Mouse (Mus musculus) stomach, embryonic 16.5 days (tissue): ENCODE measurements at regions not wholly inside any gene's neighbourhood (a gene's known extent, or its start where the extent isn't known, plus 50 kb on each side); places are given as distances from the start of the nearest gene placed in this dataset.

Source experiments
- ATAC-seq: fragments of 200-750 bp; cut with Nextera tagmentation; 2 replicates; pipeline ENCODE4 v1.8.0; 2017; ENCODE audit warnings: moderate number of reproducible peaks, moderate TSS enrichment; ENCODE audit not compliant: insufficient read depth, low FRiP score
- H3K27ac ChIP-seq: fragments of 300-500 bp; sonication (generic); 2 replicates; pipeline ENCODE4 v1.5.1; 2014; ENCODE audit warnings: low read length
- H3K27me3 ChIP-seq: fragments of 300-500 bp; sonication (generic); 2 replicates; pipeline ENCODE4 v1.6.1; 2014; ENCODE audit warnings: low read length, control low read depth, mixed read lengths; ENCODE audit not compliant: control insufficient read depth, insufficient read depth
- H3K36me3 ChIP-seq: fragments of 300-500 bp; sonication (generic); 2 replicates; pipeline ENCODE4 v1.6.1; 2014; ENCODE audit warnings: low read length; ENCODE audit not compliant: control insufficient read depth, insufficient read depth
- H3K4me1 ChIP-seq: fragments of 300-500 bp; sonication (generic); 2 replicates; pipeline ENCODE4 v1.6.1; 2014; ENCODE audit warnings: low read length, control low read depth, mixed read lengths; ENCODE audit not compliant: control insufficient read depth, insufficient read depth
- H3K4me2 ChIP-seq: fragments of 300-500 bp; sonication (generic); 2 replicates; pipeline ENCODE4 v1.6.1; 2014; ENCODE audit warnings: low read depth, low read length, mixed read lengths
- H3K4me3 ChIP-seq: fragments of 300-500 bp; sonication (generic); replicated peaks from 2 replicates; pipeline ENCODE4 v1.5.1; 2014; ENCODE audit warnings: mild to moderate bottlenecking, low read length
- H3K9ac ChIP-seq: fragments of 300-500 bp; sonication (generic); 2 replicates; pipeline ENCODE4 v1.6.1; 2014; ENCODE audit warnings: low read length
- H3K9me3 ChIP-seq: fragments of 300-500 bp; sonication (generic); replicated peaks from 2 replicates; pipeline ENCODE4 v1.6.1; 2016; ENCODE audit warnings: low read length, control low read depth; ENCODE audit not compliant: control insufficient read depth
- WGBS: fragments of 180-500 bp; shearing (Covaris S2); extraction: QIAGEN DNeasy Blood & Tissue Kit; methylation state at CpG from one replicate; pipeline ENCODE4 v1.1.7; 2014; 5-methylcytosine and 5-hydroxymethylcytosine counted together

GRCm38 (mm10) chr1:12285551-12285950 lies 871.6 kb downstream of the A830018L16Rik start:
- H3K27me3 ChIP-seq, result no peaks in the 10 kb centered on the region
- no peaks in the 10 kb centered on the region for H3K9me3 ChIP-seq
- no peaks in the 10 kb centered on the region for H3K36me3 ChIP-seq
- peak overlapping the region; percentile 25; the same call in 1 of the 2 replicates for H3K27ac ChIP-seq
- 43% methylated on average over 6 of the region's 6 CpGs for WGBS
- ATAC-seq, result no peak
- H3K4me1 ChIP-seq, result no peaks in the 10 kb centered on the region
- no peak overlapping the region for H3K4me3 ChIP-seq
- no peak overlapping the region for H3K9ac ChIP-seq
- no peak overlapping the region for H3K4me2 ChIP-seq

GRCm38 (mm10) chr1:12286026-12286425 lies 872.1 kb downstream of the A830018L16Rik start:
- H3K36me3 ChIP-seq, result no peaks in the 10 kb centered on the region
- 65% methylated on average over 3 of the region's 3 CpGs for WGBS

GRCm38 (mm10) chr1:12288521-12288920 lies 874.6 kb downstream of the A830018L16Rik start:
- H3K9ac ChIP-seq, result no peak overlapping the region
- H3K36me3 ChIP-seq, result no peaks in the 10 kb centered on the region
- no peak overlapping the region for H3K27ac ChIP-seq
- no peaks in the 10 kb centered on the region for H3K9me3 ChIP-seq
- WGBS, result 60% methylated on average over 3 of the region's 3 CpGs
- ATAC-seq, result no peak
- H3K4me3 ChIP-seq, result no peak overlapping the region
- no peaks in the 10 kb centered on the region for H3K4me1 ChIP-seq
- no peak overlapping the region for H3K4me2 ChIP-seq
- no peaks in the 10 kb centered on the region for H3K27me3 ChIP-seq

More at GRCm38 (mm10) chr1:12286026-12286425, 872.1 kb downstream of the A830018L16Rik start:
- no peak for ATAC-seq
- Histone ChIP-seq H3K4me2 (no peak overlapping the region), H3K4me1 (no peaks in the 10 kb centered on the region), H3K4me3 (no peak overlapping the region), H3K9me3 (no peaks in the 10 kb centered on the region), H3K9ac (no peak overlapping the region), H3K27me3 (no peaks in the 10 kb centered on the region), H3K27ac (0 out of 2 replicates have a peak overlapping the region, but pooled peaks have one; percentile 3)

DNA sequence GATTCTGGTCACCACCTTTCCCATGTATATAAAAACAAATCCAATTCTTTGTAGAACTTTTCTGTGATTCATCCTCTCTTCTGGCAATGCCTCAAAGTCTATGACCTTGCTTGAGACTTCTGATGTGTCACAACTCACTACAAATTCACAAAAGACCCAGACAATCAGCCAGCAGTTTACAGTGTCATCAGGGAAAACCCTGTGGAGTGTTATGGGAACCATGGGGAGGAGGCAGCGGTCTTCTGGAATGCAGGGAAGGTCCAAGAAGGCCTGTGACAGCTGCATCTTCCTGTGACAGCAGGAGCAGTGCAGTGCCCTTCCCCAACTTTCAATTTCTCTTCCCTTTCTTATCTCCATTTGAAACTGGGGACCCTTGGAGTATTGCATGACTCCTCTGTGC lies 877.9 kb downstream of the A830018L16Rik start:
- Histone ChIP-seq H3K27ac (no peak overlapping the region), H3K4me1 (no peaks in the 10 kb centered on the region), H3K36me3 (no peaks in the 10 kb centered on the region), H3K27me3 (no peaks in the 10 kb centered on the region), H3K4me3 (no peak overlapping the region), H3K4me2 (no peak overlapping the region), H3K9me3 (no peaks in the 10 kb centered on the region), H3K9ac (no peak overlapping the region)
- WGBS, result 58% methylated on average over 1 of the region's 1 CpGs
- ATAC-seq, result no peak

- no peak for ATAC-seq
- Histone ChIP-seq H3K4me1 (no peaks in the 10 kb centered on the region), H3K9me3 (no peaks in the 10 kb centered on the region), H3K9ac (no peak overlapping the region), H3K36me3 (no peaks in the 10 kb centered on the region), H3K27ac (no peak overlapping the region), H3K4me3 (no peak overlapping the region), H3K4me2 (no peak overlapping the region), H3K27me3 (no peaks in the 10 kb centered on the region)
- WGBS, result 73% methylated on average over 2 of the region's 2 CpGs
These were observed 904.1 kb downstream of the A830018L16Rik start for GRCm38 (mm10) chr1:12318029-12318428.

DNA sequence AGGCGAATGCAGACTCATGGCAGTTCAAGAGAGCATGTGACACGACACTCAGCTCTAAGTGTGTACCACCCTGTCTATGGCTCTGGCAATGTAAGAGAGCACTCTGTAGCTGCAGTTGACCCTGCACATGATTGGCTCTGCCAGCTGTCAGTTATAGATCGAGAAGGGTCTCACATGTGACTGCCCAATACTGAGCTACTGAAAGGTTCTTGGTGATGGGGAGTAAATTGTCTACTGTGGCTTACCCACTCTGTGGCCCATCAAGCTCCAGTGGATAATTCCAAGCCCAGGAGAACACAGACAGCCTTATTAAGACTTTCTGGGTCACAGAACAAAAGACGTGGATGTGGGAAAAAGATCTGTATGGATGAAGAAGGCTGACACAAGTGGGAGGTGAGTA lies 920.3 kb downstream of the A830018L16Rik start:
- H3K4me2 ChIP-seq, result no peak overlapping the region
- 81% methylated on average over 4 of the region's 4 CpGs for WGBS
- H3K9ac ChIP-seq, result no peak overlapping the region
- no peaks in the 10 kb centered on the region for H3K36me3 ChIP-seq
- ATAC-seq, result no peak
- H3K9me3 ChIP-seq, result no peaks in the 10 kb centered on the region
- no peaks in the 10 kb centered on the region for H3K4me1 ChIP-seq
- no peaks in the 10 kb centered on the region for H3K27me3 ChIP-seq
- H3K27ac ChIP-seq, result no peak overlapping the region
- H3K4me3 ChIP-seq, result no peak overlapping the region

DNA sequence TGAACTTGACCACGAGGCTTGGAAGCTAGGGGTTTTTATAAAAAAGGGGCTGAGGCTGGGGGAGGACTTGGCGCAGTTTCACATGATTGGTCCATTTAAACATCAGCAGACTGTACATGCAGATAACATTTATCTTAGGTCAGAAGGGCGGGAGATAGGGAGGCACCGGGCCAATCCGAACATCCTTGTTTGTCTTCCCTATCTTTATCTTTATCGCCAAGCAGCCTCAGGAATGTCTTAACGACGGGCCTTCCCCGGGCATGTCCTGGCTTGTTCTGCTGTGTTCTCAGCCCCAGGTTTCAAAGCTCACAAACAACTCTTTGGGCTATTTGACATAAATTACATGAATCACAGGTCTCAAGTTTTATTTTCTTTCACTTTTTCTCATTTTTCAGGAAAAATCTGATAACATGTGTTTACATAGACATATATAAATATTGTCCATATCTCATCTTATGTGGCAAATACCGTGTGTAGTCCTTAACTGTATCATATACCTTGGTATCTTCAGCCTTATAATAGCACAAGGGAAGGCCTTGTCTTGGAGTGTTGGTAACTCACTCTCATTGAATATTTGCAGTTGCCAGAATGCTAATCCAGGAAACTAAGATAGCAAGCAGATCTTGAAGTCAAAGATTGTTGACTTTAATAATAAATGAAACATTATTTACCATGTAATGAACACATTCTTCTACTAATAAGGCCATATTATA lies 931.0 kb downstream of the A830018L16Rik start:
- H3K4me1 ChIP-seq, result 0 out of 2 replicates have a peak, but pooled peaks cover 4% of the 10 kb centered on the region
- no peaks in the 10 kb centered on the region for H3K36me3 ChIP-seq
- no peak overlapping the region for H3K27ac ChIP-seq
- 62% methylated on average over 10 of the region's 10 CpGs for WGBS
- no peaks in the 10 kb centered on the region for H3K9me3 ChIP-seq
- H3K4me3 ChIP-seq, result no peak overlapping the region
- H3K4me2 ChIP-seq, result no peak overlapping the region
- H3K9ac ChIP-seq, result no peak overlapping the region
- H3K27me3 ChIP-seq, result no peaks in the 10 kb centered on the region
- ATAC-seq, result no peak

GRCm38 (mm10) chr1:12345439-12345819 lies 931.5 kb downstream of the A830018L16Rik start:
- 43% methylated on average over 3 of the region's 3 CpGs for WGBS
- Histone ChIP-seq H3K4me1 (0 out of 2 replicates have a peak, but pooled peaks cover 4% of the 10 kb centered on the region), H3K27me3 (no peaks in the 10 kb centered on the region), H3K9ac (no peak overlapping the region), H3K36me3 (no peaks in the 10 kb centered on the region), H3K4me2 (no peak overlapping the region), H3K9me3 (no peaks in the 10 kb centered on the region), H3K27ac (no peak overlapping the region), H3K4me3 (no peak overlapping the region)
- peak; percentile 86; the same call in 1 of the 2 replicates for ATAC-seq

DNA sequence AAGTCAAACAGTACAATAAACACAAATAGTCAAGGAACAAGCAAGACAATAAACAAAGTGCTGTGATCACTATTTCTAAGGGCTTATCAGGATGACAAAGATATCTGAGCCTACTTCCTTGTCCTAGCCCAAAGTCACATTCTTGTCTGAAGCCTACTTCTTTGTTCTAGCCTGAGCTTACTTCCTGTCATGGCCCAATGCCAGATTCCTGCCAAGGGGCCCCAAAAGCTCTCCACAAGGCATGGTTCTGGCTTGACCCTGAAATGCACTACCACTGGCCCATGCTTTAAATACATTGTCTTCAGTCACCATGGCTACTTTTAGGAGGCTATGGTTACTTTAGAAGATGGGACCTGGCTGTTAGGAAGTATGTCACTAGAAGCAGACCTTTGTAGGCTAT lies 940.6 kb downstream of the A830018L16Rik start:
- Histone ChIP-seq H3K4me2 (no peak overlapping the region), H3K36me3 (no peaks in the 10 kb centered on the region), H3K27ac (no peak overlapping the region), H3K9ac (no peak overlapping the region), H3K9me3 (0 out of 2 replicates have a peak, but pooled peaks cover 5% of the 10 kb centered on the region), H3K4me1 (no peaks in the 10 kb centered on the region), H3K4me3 (no peak overlapping the region), H3K27me3 (no peaks in the 10 kb centered on the region)
- no peak for ATAC-seq
